Mouse (Mus musculus) stomach, postnatal 0 days (tissue): ENCODE data around the gene Ccdc63.

Experiments
- CTCF ChIP-seq: IDR thresholded peaks from 2 replicates; pipeline ENCODE4 v1.5.1; 2016; ENCODE audit warnings: antibody characterized with exemption, low read depth, mild to moderate bottlenecking, moderate library complexity
- EP300 ChIP-seq: optimal IDR thresholded peaks from 2 replicates; pipeline ENCODE3; 2016; ENCODE audit warnings: antibody characterized with exemption

GRCm38 (mm10) chr5:122084470-122084869 is 56.2 kb downstream of the Ccdc63 start:
- TF ChIP-seq EP300, result no peak
- TF ChIP-seq CTCF, result no peak
